Mouse (Mus musculus) brain, embryonic 14.5 days (tissue): ENCODE measurements around the gene Hrh1.

Experiments
- CTCF ChIP-seq: fragments of 200-500 bp; IDR thresholded peaks from 2 replicates; pipeline ENCODE4 v1.5.1; 2012; ENCODE audit warnings: inconsistent platforms, mild to moderate bottlenecking, moderate library complexity, borderline replicate concordance; ENCODE audit not compliant: insufficient read depth, insufficient read length; ENCODE audit errors: extremely low read depth
- POLR2A ChIP-seq: fragments of 200-500 bp; IDR thresholded peaks from 2 replicates; pipeline ENCODE4 v1.6.1; 2012; ENCODE audit warnings: mild to moderate bottlenecking, inconsistent platforms, borderline replicate concordance; ENCODE audit not compliant: poor library complexity, insufficient read depth, insufficient read length, severe bottlenecking; ENCODE audit errors: extremely low read depth

GRCm38 (mm10) chr6:114418037-114418436 is 20.3 kb downstream of the Hrh1 start:
- TF ChIP-seq CTCF, result no peak
- no peak for TF ChIP-seq POLR2A
